Mouse (Mus musculus): ENCODE measurements around the gene Supt5. TPM values are rescaled to one million over a fixed set of nuclear protein-coding genes. Genes with fewer than 3 reads are reported as not detected.
A peak's percentile ranks its signal among the peaks of the same experiment; 100 is the strongest.
"Not testable (repeated sequence)": the region's sequence is repeated elsewhere in the genome, so short reads cannot be mapped to it uniquely, and the experiment has no call there.

The Supt5 gene
- 60.7 and 72.5 TPM in 2 replicates for polyA plus RNA-seq (2012; rRNA removed)

- DNase-seq (ENCODE audit: low spot score): peak; percentile 90
These were observed at the start of gene Supt5 for GRCm38 (mm10) chr7:28338108-28338998. Gene Supt5, minus strand, starts transcription at chr7:28338746.

GRCm38 (mm10) chr7:28387384-28387783 lies 48.8 kb upstream of the Supt5 start:
- DNase-seq (ENCODE audit: low spot score): not testable (repeated sequence)

- not testable (repeated sequence) for DNase-seq (ENCODE audit: low spot score)
These were observed 48.3 kb upstream of the Supt5 start for GRCm38 (mm10) chr7:28386877-28387276.

- peak; percentile 78 for DNase-seq (ENCODE audit: low spot score)
These were observed 47.9 kb upstream of the Supt5 start for GRCm38 (mm10) chr7:28386462-28386861.

- no peak for DNase-seq (ENCODE audit: low spot score)
These were observed 47.5 kb upstream of the Supt5 start for GRCm38 (mm10) chr7:28386007-28386406.

- DNase-seq (ENCODE audit: low spot score): no peak
These were observed 46.6 kb upstream of the Supt5 start for GRCm38 (mm10) chr7:28385196-28385595.

GRCm38 (mm10) chr7:28384162-28384561 lies 45.6 kb upstream of the Supt5 start:
- DNase-seq (ENCODE audit: low spot score): no peak

GRCm38 (mm10) chr7:28383606-28384005 lies 45.1 kb upstream of the Supt5 start:
- no peak for DNase-seq (ENCODE audit: low spot score)

- no peak for DNase-seq (ENCODE audit: low spot score)
These were observed 44.4 kb upstream of the Supt5 start for GRCm38 (mm10) chr7:28382981-28383396.

- no peak for DNase-seq (ENCODE audit: low spot score)
These were observed 43.9 kb upstream of the Supt5 start for GRCm38 (mm10) chr7:28382347-28382951.

- peak; percentile 76 for DNase-seq (ENCODE audit: low spot score)
These were observed 43.4 kb upstream of the Supt5 start for GRCm38 (mm10) chr7:28381938-28382337.

GRCm38 (mm10) chr7:28381017-28381790 lies 42.7 kb upstream of the Supt5 start:
- DNase-seq (ENCODE audit: low spot score): peak; percentile 75

GRCm38 (mm10) chr7:28380237-28381016 lies 41.9 kb upstream of the Supt5 start, which contains the start of gene Zfp36:
Gene Zfp36, minus strand, starts transcription at chr7:28380253.
- DNase-seq (ENCODE audit: low spot score): no peak

- DNase-seq (ENCODE audit: low spot score): peak; percentile 97
These were observed 40.5 kb upstream of the Supt5 start for GRCm38 (mm10) chr7:28378769-28379651.

GRCm38 (mm10) chr7:28378066-28378690 lies 39.6 kb upstream of the Supt5 start:
- peak; percentile 79 for DNase-seq (ENCODE audit: low spot score)

- no peak for DNase-seq (ENCODE audit: low spot score)
These were observed 38.9 kb upstream of the Supt5 start for GRCm38 (mm10) chr7:28377190-28378065.

GRCm38 (mm10) chr7:28376011-28376771 lies 37.6 kb upstream of the Supt5 start:
- peak; percentile 76 for DNase-seq (ENCODE audit: low spot score)

Data from urinary bladder, adult 2 months (tissue).